Mouse (Mus musculus) ES-E14 (cell line): ENCODE data around the gene Sebox. TPM values are rescaled to one million over a fixed set of nuclear protein-coding genes. Genes with fewer than 3 reads are reported as not detected.
A peak's percentile ranks its signal among the peaks of the same experiment; 100 is the strongest.

ENCODE experiments used
- DNase-seq: peaks from one replicate; pipeline ENCODE4 v3.0.0-alpha.2; 2013; ENCODE audit warnings: low read depth, low spot score
- H3K27ac ChIP-seq: 2 replicates; pipeline ENCODE4 v1.5.1; 2012; ENCODE audit warnings: low read depth, mild to moderate bottlenecking, low read length, moderate library complexity, mixed read lengths; ENCODE audit not compliant: poor library complexity, insufficient read depth, severe bottlenecking
- H3K36me3 ChIP-seq: 2 replicates; pipeline ENCODE4 v1.6.1; 2012; ENCODE audit warnings: mild to moderate bottlenecking, low read length, moderate library complexity, mixed read lengths; ENCODE audit not compliant: control insufficient read depth, poor library complexity, insufficient read depth, severe bottlenecking
- H3K4me1 ChIP-seq, 2 experiments: fragments of 150-350 bp in 1 of 2; sonication (generic) in 1 of 2; 2 replicates each; pipeline ENCODE4 v1.6.1; 2012; ENCODE audit warnings: low read length in 2 of 2, mild to moderate bottlenecking in 1 of 2, mixed read lengths in 1 of 2; ENCODE audit not compliant: control insufficient read depth in 2 of 2, insufficient read depth in 2 of 2, poor library complexity in 1 of 2
- H3K4me3 ChIP-seq, 2 experiments: fragments of 150-350 bp in 1 of 2; sonication (generic) in 1 of 2; 2 replicates each; pipeline ENCODE4 v1.5.1; 2012; ENCODE audit warnings: low read length in 2 of 2, low read depth in 1 of 2, mild to moderate bottlenecking in 1 of 2, mixed read lengths in 1 of 2; ENCODE audit not compliant: insufficient read depth in 1 of 2, poor library complexity in 1 of 2, severe bottlenecking in 1 of 2
- H3K9ac ChIP-seq: 2 replicates; pipeline ENCODE4 v1.6.1; 2012; ENCODE audit warnings: low read depth, mild to moderate bottlenecking, low read length, mixed read lengths; ENCODE audit not compliant: poor library complexity, insufficient read depth, severe bottlenecking
- H3K9me3 ChIP-seq: fragments of 150-350 bp; sonication (generic); 2 replicates; pipeline ENCODE4 v1.6.1; 2012; ENCODE audit warnings: low read depth, mild to moderate bottlenecking, low read length; ENCODE audit not compliant: control insufficient read depth, insufficient read depth
- CHD2 ChIP-seq: IDR thresholded peaks from 2 replicates; pipeline ENCODE4 v1.6.1; 2014; ENCODE audit warnings: mild to moderate bottlenecking, low read depth, low read length, inconsistent platforms
- HCFC1 ChIP-seq: IDR thresholded peaks from 2 replicates; pipeline ENCODE4 v1.6.1; 2012; ENCODE audit warnings: low read length, inconsistent platforms, borderline replicate concordance; ENCODE audit not compliant: insufficient read depth
- MAFK ChIP-seq: IDR thresholded peaks from 2 replicates; pipeline ENCODE4 v1.6.1; 2014; ENCODE audit warnings: mild to moderate bottlenecking, low read depth, low read length, inconsistent platforms; ENCODE audit not compliant: insufficient read depth
- ZC3H11A ChIP-seq: IDR thresholded peaks from 2 replicates; pipeline ENCODE4 v1.6.1; 2012; ENCODE audit warnings: low read depth, mild to moderate bottlenecking, inconsistent platforms, low read length, borderline replicate concordance
- ZNF384 ChIP-seq: IDR thresholded peaks from 2 replicates; pipeline ENCODE4 v1.6.1; 2012; ENCODE audit warnings: low read depth, low read length, inconsistent platforms
- in situ Hi-C, 2 experiments: fragments of 600-800 bp; cut with MboI; formaldehyde crosslinking; loops; one replicate each; pipeline ENCODE4 v1.15.1; 2025; ENCODE audit warnings: low sequenced_read_pairs in 2 of 2, inconsistent platforms in 1 of 2; ENCODE audit not compliant: unreplicated experiment in 2 of 2
- total RNA-seq: library from RNA; depleted of rRNA; stranded (reverse); fragments of 300-350 nt; gene quantifications from 2 replicates; pipeline ENCODE4 v1.2.3, GENCODE M21; 2012

Sebox gene
- total RNA-seq, 1 experiment = 0.31 TPM

DNA sequence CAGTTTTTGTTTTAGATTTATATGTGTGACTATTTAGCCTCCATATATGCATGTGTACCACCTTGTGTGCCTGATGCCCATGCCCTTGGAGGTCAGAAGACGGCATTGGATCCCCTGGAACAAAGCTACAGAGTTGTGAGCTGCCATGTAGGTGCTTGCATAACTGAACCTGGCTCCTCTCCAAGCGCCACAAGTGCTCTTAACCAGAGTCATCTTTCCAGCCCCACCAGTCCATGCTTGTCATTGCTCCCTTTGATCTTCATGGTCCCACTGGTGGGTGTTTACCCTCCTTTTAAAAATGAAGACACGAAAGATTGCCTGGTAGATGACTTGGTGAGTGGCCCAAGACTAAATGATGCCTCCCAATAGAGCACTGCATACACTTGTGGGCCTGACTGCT is 37.1 kb downstream of the Sebox start:
- Histone ChIP-seq H3K4me3 (no peak overlapping the region), H3K36me3 (peaks cover 32% of the 10 kb centered on the region), H3K9me3 (no peaks in the 10 kb centered on the region), H3K4me1 (peaks cover 0 to 4% of the 10 kb centered on the region in 2 experiments; a peak in 1 of 4 replicates), H3K27ac (no peak overlapping the region), H3K9ac (no peak overlapping the region)
- no peak for DNase-seq
- in situ Hi-C loops = no loop called here
- TF ChIP-seq MAFK (no peak), HCFC1 (no peak), CHD2 (no peak), ZNF384 (no peak), ZC3H11A (no peak)

DNA sequence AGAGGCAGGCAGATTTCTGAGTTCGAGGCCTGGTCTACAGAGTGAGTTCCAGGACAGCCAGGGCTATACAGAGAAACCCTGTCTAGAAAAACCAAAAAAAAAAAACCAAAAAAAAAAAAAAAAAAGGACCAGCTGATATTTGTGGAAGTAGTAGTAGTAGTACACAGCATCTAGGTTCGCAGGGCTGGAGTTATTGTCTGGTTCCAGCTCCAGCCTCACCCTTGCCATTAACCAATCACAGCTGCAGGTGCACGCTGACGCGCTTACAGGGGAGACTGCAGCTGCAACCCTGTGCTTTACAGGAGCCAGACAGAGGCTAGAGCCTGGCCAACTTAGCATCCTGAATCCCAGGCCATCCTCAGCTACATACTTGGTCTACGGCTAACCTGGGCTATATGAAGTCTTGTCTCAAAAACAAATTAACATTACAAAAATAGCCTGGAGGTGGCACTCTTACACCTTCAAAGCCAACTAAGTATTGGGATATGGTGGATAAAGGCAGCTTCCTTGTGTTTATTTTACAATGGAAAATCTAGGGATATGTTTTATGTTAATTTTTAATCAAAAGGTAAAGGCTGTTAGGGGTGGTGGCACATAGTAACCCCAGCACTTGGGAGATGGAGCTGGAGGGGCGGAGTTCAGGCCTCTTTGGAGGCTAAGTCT is 41.3 kb downstream of the Sebox start:
- TF ChIP-seq ZNF384 (no peak), MAFK (no peak), CHD2 (no peak), ZC3H11A (no peak), HCFC1 (no peak)
- no peak for DNase-seq
- in situ Hi-C loops = no loop called here
- Histone ChIP-seq H3K9me3 (no peaks in the 10 kb centered on the region), H3K4me3 (no peak overlapping the region), H3K36me3 (peaks cover 26% of the 10 kb centered on the region), H3K9ac (no peak overlapping the region), H3K27ac (0 out of 2 replicates have a peak overlapping the region, but pooled peaks have one; percentile 8), H3K4me1 (peaks cover 7 to 9% of the 10 kb centered on the region in 2 experiments; a peak in 2 of 4 replicates)

DNA sequence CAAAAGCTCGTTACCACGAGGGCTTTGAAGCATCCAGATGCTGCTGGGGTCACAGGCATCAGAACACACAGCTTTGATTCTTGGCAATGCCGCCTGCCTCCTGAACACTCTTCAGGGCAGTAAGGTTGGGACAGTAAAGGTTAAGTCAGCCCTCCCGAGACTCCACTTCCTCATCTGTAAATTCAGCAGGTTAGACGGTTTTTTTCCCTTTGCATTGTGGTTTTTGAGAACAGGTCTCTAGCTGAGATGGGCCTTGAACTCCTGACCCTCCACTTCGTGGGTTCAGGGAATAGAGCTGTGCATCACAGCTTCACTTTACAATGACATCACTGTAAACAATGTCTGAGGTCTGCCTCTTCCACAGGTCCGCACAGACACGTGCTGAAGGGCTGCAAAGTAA is 41.9 kb downstream of the Sebox start:
- no peak overlapping the region for H3K9ac ChIP-seq
- no peak overlapping the region for H3K4me3 ChIP-seq
- no peak for TF ChIP-seq ZNF384
- TF ChIP-seq MAFK = no peak
- no peak for TF ChIP-seq CHD2
- no peak for TF ChIP-seq HCFC1
- TF ChIP-seq ZC3H11A = no peak
- peaks cover 26% of the 10 kb centered on the region for H3K36me3 ChIP-seq
- in situ Hi-C loops = no loop called here
- peaks cover 7 to 9% of the 10 kb centered on the region in 2 experiments; a peak in 2 of 4 replicates for H3K4me1 ChIP-seq
- H3K27ac ChIP-seq = 0 out of 2 replicates have a peak overlapping the region, but pooled peaks have one; percentile 8
- DNase-seq = no peak
- no peaks in the 10 kb centered on the region for H3K9me3 ChIP-seq

DNA sequence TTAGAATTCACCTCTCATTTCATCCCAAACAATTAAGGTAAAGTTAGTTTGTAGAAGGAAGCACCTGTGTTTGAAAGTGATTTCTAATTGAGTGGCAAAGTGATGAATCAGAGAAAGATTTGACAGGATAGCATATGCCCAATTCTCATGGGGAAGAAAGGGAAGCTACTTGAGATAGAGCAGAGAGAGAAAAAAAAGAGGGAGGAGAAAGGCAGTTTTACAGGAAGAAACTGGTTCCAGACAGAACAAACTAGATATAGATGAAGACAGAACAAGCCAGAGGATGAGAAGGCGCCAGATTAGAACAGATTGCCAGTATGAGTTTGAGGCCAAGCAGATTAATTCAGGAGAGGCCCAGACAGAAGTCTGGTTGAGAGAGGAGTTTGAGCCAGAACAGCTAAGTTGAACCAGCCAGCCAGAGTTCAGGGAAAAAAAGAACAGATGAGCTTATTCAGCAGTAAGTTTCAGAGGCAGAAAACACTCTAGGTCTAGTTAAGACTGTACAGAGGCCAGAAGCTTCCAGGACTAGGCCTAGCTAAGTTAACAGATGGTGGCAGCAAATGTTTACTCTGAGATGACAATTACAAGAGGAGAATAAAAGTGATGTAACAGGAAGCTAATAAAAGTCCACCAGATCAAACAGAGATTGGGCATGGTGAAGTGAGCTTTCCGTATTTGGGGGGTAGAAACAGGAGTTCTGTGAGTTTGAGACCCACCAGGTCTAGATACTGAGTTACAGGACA is 44.6 kb downstream of the Sebox start:
- no peaks in the 10 kb centered on the region for H3K9me3 ChIP-seq
- peaks cover 7 to 9% of the 10 kb centered on the region in 2 experiments; a peak in 2 of 4 replicates for H3K4me1 ChIP-seq
- TF ChIP-seq ZNF384 (no peak), ZC3H11A (no peak), HCFC1 (no peak), CHD2 (no peak), MAFK (no peak)
- in situ Hi-C loops = no loop called here
- H3K4me3 ChIP-seq = no peak overlapping the region
- peak overlapping the region; percentile 42; the same call in 1 of the 2 replicates for H3K9ac ChIP-seq
- DNase-seq = no peak
- H3K36me3 ChIP-seq = peaks cover 7% of the 10 kb centered on the region
- H3K27ac ChIP-seq = no peak overlapping the region
